Mouse (Mus musculus): ENCODE data around the gene Pms1.
"Not testable (repeated sequence)": the region's sequence is repeated elsewhere in the genome, so short reads cannot be mapped to it uniquely, and the experiment has no call there.

Gene Pms1

GRCm38 (mm10) chr1:53296581-53297383, at the start of gene Pms1, which contains the start of the genes Ormdl1 and Gm28778:
Gene Pms1 (minus strand): TSS chr1:53297018.
Gene Ormdl1 (plus strand): TSS chr1:53297095.
Gene Gm28778 (plus strand): TSS chr1:53297111.
- peak; percentile 82 for DNase-seq (ENCODE audit: low read depth, low spot score)

GRCm38 (mm10) chr1:53341071-53341470, 44.3 kb upstream of the Pms1 start:
- no peak for DNase-seq (ENCODE audit: low read depth, low spot score)

GRCm38 (mm10) chr1:53337403-53337802, 40.6 kb upstream of the Pms1 start:
- DNase-seq (ENCODE audit: low read depth, low spot score) = not testable (repeated sequence)

- DNase-seq (ENCODE audit: low read depth, low spot score) = no peak
Measured at GRCm38 (mm10) chr1:53335465-53335864, 38.6 kb upstream of the Pms1 start.

- DNase-seq (ENCODE audit: low read depth, low spot score) = not testable (repeated sequence)
Measured at GRCm38 (mm10) chr1:53333527-53333926, 36.7 kb upstream of the Pms1 start.

- DNase-seq (ENCODE audit: low read depth, low spot score) = no peak
Measured at GRCm38 (mm10) chr1:53324827-53325494, 28.1 kb upstream of the Pms1 start.

GRCm38 (mm10) chr1:53324277-53324676, 27.5 kb upstream of the Pms1 start:
- no peak for DNase-seq (ENCODE audit: low read depth, low spot score)

GRCm38 (mm10) chr1:53323254-53323653, 26.4 kb upstream of the Pms1 start:
- DNase-seq (ENCODE audit: low read depth, low spot score) = no peak

- no peak for DNase-seq (ENCODE audit: low read depth, low spot score)
Measured at GRCm38 (mm10) chr1:53321662-53322344, 25.0 kb upstream of the Pms1 start.

GRCm38 (mm10) chr1:53312989-53313967, 16.5 kb upstream of the Pms1 start, which contains the start of gene Osgepl1:
Gene Osgepl1 (plus strand): TSS chr1:53313624.
- DNase-seq (ENCODE audit: low read depth, low spot score) = peak; percentile 64

GRCm38 (mm10) chr1:53300506-53300905, 3.7 kb upstream of the Pms1 start:
- DNase-seq (ENCODE audit: low read depth, low spot score) = no peak

- DNase-seq (ENCODE audit: low read depth, low spot score) = no peak
Measured at GRCm38 (mm10) chr1:53291197-53291596, 5.6 kb downstream of the Pms1 start.

- no peak for DNase-seq (ENCODE audit: low read depth, low spot score)
Measured at GRCm38 (mm10) chr1:53272646-53273045, 24.2 kb downstream of the Pms1 start.

GRCm38 (mm10) chr1:53269901-53270300, 26.9 kb downstream of the Pms1 start:
- DNase-seq (ENCODE audit: low read depth, low spot score) = no peak

GRCm38 (mm10) chr1:53264958-53265612, 31.7 kb downstream of the Pms1 start:
- not testable (repeated sequence) for DNase-seq (ENCODE audit: low read depth, low spot score)

- no peak for DNase-seq (ENCODE audit: low read depth, low spot score)
Measured at GRCm38 (mm10) chr1:53226063-53226462, 70.8 kb downstream of the Pms1 start.

- DNase-seq (ENCODE audit: low read depth, low spot score) = no peak
Measured at GRCm38 (mm10) chr1:53225616-53226015, 71.2 kb downstream of the Pms1 start.

- no peak for DNase-seq (ENCODE audit: low read depth, low spot score)
Measured at GRCm38 (mm10) chr1:53224775-53225174, 72.0 kb downstream of the Pms1 start.

- no peak for DNase-seq (ENCODE audit: low read depth, low spot score)
Measured at GRCm38 (mm10) chr1:53210136-53210535, 86.7 kb downstream of the Pms1 start.

- DNase-seq (ENCODE audit: low read depth, low spot score) = no peak
Measured at GRCm38 (mm10) chr1:53203902-53204301, 92.9 kb downstream of the Pms1 start.
